Mouse (Mus musculus): Measurements from ENCODE around the gene Nol6.

GRCm38 (mm10) chr4:41107440-41107839 is 16.8 kb downstream of the Nol6 start:
- no peak for TF ChIP-seq CTCF (IDR thresholded peaks at IDR 0.05; ENCODE audit: borderline replicate concordance, insufficient read depth, low read depth, low read length)
- no peak for TF ChIP-seq POLR2A (IDR thresholded peaks at IDR 0.05; ENCODE audit: borderline replicate concordance, insufficient read depth, low read length)
